Mouse (Mus musculus) kidney, adult 8-10 months (tissue): ENCODE measurements around the gene Gm21883.
"Not testable (repeated sequence)": the region's sequence is repeated elsewhere in the genome, so short reads cannot be mapped to it uniquely, and the experiment has no call there.

Source experiments
- DNase-seq, 2 experiments: peaks; one replicate each; pipeline ENCODE4 v3.0.0; 2022

Gene Gm21883

DNA sequence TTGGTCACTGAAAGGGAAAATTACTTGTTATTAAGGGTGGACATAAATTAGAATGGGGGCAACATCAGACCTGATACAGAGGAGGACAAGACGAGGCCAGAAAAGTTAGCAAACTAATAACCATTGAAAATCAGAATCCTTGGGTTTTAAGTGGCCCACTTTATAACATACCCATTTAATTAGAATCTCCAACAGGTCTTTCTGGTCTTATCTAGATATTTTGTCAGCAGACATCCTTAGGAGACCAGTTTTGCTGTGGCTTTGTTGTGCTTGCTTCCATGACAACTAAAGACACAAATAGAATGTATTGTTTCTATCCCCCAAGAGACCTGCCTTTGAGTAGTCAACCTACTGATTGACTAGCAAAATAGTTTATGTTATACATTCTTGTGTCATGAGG lies at the start of gene Gm21883:
TSS of gene Gm21883 (minus strand) at position 101 of the 400 bp plus-strand sequence.
- DNase-seq = not testable (repeated sequence)

- not testable (repeated sequence) for DNase-seq
These were observed 44.7 kb upstream of the Gm21883 start, which contains the start of gene Spin2e for GRCm38 (mm10) chrX:31618820-31619219. Gene Spin2e, minus strand, starts transcription at chrX:31618920.
